Mouse (Mus musculus) liver, adult 2 months (tissue): ENCODE measurements around the gene Rbms1.

Source experiments
- CTCF ChIP-seq: fragments of 200-500 bp; IDR thresholded peaks from 2 replicates; pipeline ENCODE4 v1.5.1; 2011; ENCODE audit warnings: low read depth, low read length, control low read depth
- POLR2A ChIP-seq: fragments of 200-500 bp; IDR thresholded peaks from 2 replicates; pipeline ENCODE4 v1.6.1; 2011; ENCODE audit warnings: low read length, control low read depth; ENCODE audit not compliant: insufficient read depth; ENCODE audit errors: extremely low read depth

GRCm38 (mm10) chr2:60972189-60972814 lies 9.3 kb upstream of the Rbms1 start:
- TF ChIP-seq CTCF, result no peak
- no peak for TF ChIP-seq POLR2A
